7 mouse cellular contexts compared by ENCODE assay signal in genomic region chr6:22002521-22003199, GRCm38 (mm10). TPM values are rescaled to one million over a fixed set of nuclear protein-coding genes. Genes with fewer than 3 reads are reported as not detected.
A peak's percentile ranks its signal among the peaks of the same experiment; 100 is the strongest.
DNase-seq lines count a peak whose midpoint lies in the region; ATAC-seq lines count a peak whose summit lies in the region.

No protein-coding gene starts in this region.

- 0 out of 2 replicates have a peak overlapping the region, but pooled peaks have one; percentile 5 for H3K27ac ChIP-seq in neural tube, embryonic 13.5 days (replicated peaks)
- no peak overlapping the region for H3K27ac ChIP-seq in neural tube, embryonic 15.5 days (replicated peaks)
- H3K27ac ChIP-seq in heart, embryonic 15.5 days, result peak overlapping the region; percentile 43

- no peaks in the 10 kb centered on the region for H3K9me3 ChIP-seq in neural tube, embryonic 13.5 days
- no peaks in the 10 kb centered on the region for H3K9me3 ChIP-seq in neural tube, embryonic 15.5 days (replicated peaks)
- no peaks in the 10 kb centered on the region for H3K9me3 ChIP-seq in heart, embryonic 15.5 days (replicated peaks)

- no peak overlapping the region for H3K9ac ChIP-seq in neural tube, embryonic 13.5 days
- H3K9ac ChIP-seq in neural tube, embryonic 15.5 days (replicated peaks), result no peak overlapping the region
- no peak overlapping the region for H3K9ac ChIP-seq in heart, embryonic 15.5 days

- WGBS in neural tube, embryonic 13.5 days, result 55% methylated on average over 17 of the region's 17 CpGs
- WGBS in neural tube, embryonic 15.5 days, result 64% methylated on average over 17 of the region's 17 CpGs
- 52% methylated on average over 17 of the region's 17 CpGs for WGBS in heart, embryonic 15.5 days

- H3K4me1 ChIP-seq in neural tube, embryonic 13.5 days (replicated peaks), result peaks cover 6% of the 10 kb centered on the region; the same call in 1 of the 2 replicates
- H3K4me1 ChIP-seq in neural tube, embryonic 15.5 days, result 0 out of 2 replicates have a peak, but pooled peaks cover 2% of the 10 kb centered on the region
- H3K4me1 ChIP-seq in heart, embryonic 15.5 days (replicated peaks), result peaks cover 17% of the 10 kb centered on the region

- DNase-seq in kidney, postnatal 4 days, result peak; percentile 60 to 70
- DNase-seq in yolk sac, embryonic 10.5 days (ENCODE audit: low spot score), result peak; percentile 11
- no peak for DNase-seq in adrenal gland, adult (ENCODE audit: inconsistent age in 2 of 2, low spot score in 1 of 2)

- H3K36me3 ChIP-seq in neural tube, embryonic 13.5 days, result no peaks in the 10 kb centered on the region
- no peaks in the 10 kb centered on the region for H3K36me3 ChIP-seq in neural tube, embryonic 15.5 days
- no peaks in the 10 kb centered on the region for H3K36me3 ChIP-seq in heart, embryonic 15.5 days

- H3K4me3 ChIP-seq in neural tube, embryonic 13.5 days, result no peak overlapping the region
- H3K4me3 ChIP-seq in neural tube, embryonic 15.5 days (replicated peaks), result no peak overlapping the region
- H3K4me3 ChIP-seq in heart, embryonic 15.5 days, result no peak overlapping the region

- no peaks in the 10 kb centered on the region for H3K27me3 ChIP-seq in neural tube, embryonic 13.5 days
- no peaks in the 10 kb centered on the region for H3K27me3 ChIP-seq in neural tube, embryonic 15.5 days (replicated peaks)
- H3K27me3 ChIP-seq in heart, embryonic 15.5 days, result no peaks in the 10 kb centered on the region

- no peak for ATAC-seq in neural tube, embryonic 13.5 days (ENCODE audit: low read depth)
- no peak for ATAC-seq in neural tube, embryonic 15.5 days (ENCODE audit: low FRiP score)
- ATAC-seq in heart, embryonic 15.5 days (replicated peaks; ENCODE audit: insufficient number of reproducible peaks, insufficient read depth, low FRiP score, low read depth), result no peak
- no peak for ATAC-seq in megakaryocyte-erythroid progenitor cell, adult 5-6 weeks (replicated peaks; ENCODE audit: low FRiP score, low TSS enrichment, poor library complexity, severe bottlenecking)

- peak overlapping the region; percentile 20; the same call in 1 of the 2 replicates for H3K4me2 ChIP-seq in neural tube, embryonic 13.5 days
- H3K4me2 ChIP-seq in neural tube, embryonic 15.5 days, result no peak overlapping the region
- H3K4me2 ChIP-seq in heart, embryonic 15.5 days, result 0 out of 2 replicates have a peak overlapping the region, but pooled peaks have one; percentile 13

RNA-seq across cellular contexts. Expression of gene Cped1, which starts 16.9 kb away (rescaled TPM):
- polyA plus RNA-seq in neural tube, embryonic 13.5 days (2015; fragmentation: Nextera tagmentation; extraction: Ambion mirVana), result 3.6 and 3.9 TPM in 2 replicates
- polyA plus RNA-seq in neural tube, embryonic 15.5 days (2015; fragmentation: Nextera tagmentation; extraction: Ambion mirVana), result 2.7 and 3.6 TPM in 2 replicates
- polyA plus RNA-seq in heart, embryonic 15.5 days (2015; fragmentation: Nextera tagmentation; extraction: Ambion mirVana), result 4.7 and 5.7 TPM in 2 replicates
- 3.2 and 3.8 TPM in 2 replicates for total RNA-seq in megakaryocyte-erythroid progenitor cell, adult 5-6 weeks (2014; fragmentation: Nextera tagmentation)
- total RNA-seq in megakaryocyte-erythroid progenitor cell, adult 5-6 weeks (2017), result 0.42 and 0.91 TPM in 2 replicates

RNA-seq across cellular contexts. Expression of gene Ing3, which starts 53.3 kb away (rescaled TPM):
- 46.4 and 48.1 TPM in 2 replicates for polyA plus RNA-seq in neural tube, embryonic 13.5 days (2015; fragmentation: Nextera tagmentation; extraction: Ambion mirVana)
- polyA plus RNA-seq in neural tube, embryonic 15.5 days (2015; fragmentation: Nextera tagmentation; extraction: Ambion mirVana), result 38.7 and 45.5 TPM in 2 replicates
- polyA plus RNA-seq in heart, embryonic 15.5 days (2015; fragmentation: Nextera tagmentation; extraction: Ambion mirVana), result 28.8 and 36.6 TPM in 2 replicates
- 13.8 and 17.2 TPM in 2 replicates for total RNA-seq in megakaryocyte-erythroid progenitor cell, adult 5-6 weeks (2014; fragmentation: Nextera tagmentation)
- total RNA-seq in megakaryocyte-erythroid progenitor cell, adult 5-6 weeks (2017), result 24.2 and 29.4 TPM in 2 replicates

Comparison
In these comparisons a context has a peak if more than half of its experiments do, and no peak if none do; other contexts are left out.
1. DNase-seq: peak in kidney, postnatal 4 days (2 of 2) and yolk sac, embryonic 10.5 days (single experiment); none in adrenal gland, adult (0 of 2).